Mouse (Mus musculus) CD4-positive naive resting alpha-beta T cell, adult 57 days (primary cell): ENCODE results near the gene Gm9774. TPM values are rescaled to one million over a fixed set of nuclear protein-coding genes. Genes with fewer than 3 reads are reported as not detected.

Experiments used
- total RNA-seq: library from RNA; stranded (reverse); gene quantifications from one replicate; pipeline ENCODE4 v1.2.4, GENCODE M21; 2023

Gm9774 gene
- total RNA-seq = 4.4 TPM

DNA sequence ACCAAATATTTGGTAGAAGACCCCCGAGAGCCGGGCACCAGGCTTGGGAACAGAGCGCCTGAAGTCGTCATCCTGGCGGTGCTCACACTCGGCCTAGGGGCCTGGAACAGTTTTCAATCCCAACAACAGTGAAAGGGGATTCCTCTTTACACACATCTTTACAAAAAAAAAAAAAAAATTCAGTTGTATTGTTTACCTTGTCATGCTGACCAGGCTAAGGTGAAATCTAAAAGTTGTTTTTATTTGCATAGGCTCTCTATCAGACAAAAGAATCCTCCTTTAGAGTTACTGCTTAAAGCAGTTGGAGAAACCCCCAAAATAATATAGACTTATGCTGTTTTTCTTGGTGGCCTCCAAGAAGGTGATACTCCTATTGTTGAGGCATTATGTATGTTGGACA lies at the start of gene Gm9774:
Gene Gm9774, minus strand, starts transcription at position 101 of the 400 bp plus-strand sequence.

DNA sequence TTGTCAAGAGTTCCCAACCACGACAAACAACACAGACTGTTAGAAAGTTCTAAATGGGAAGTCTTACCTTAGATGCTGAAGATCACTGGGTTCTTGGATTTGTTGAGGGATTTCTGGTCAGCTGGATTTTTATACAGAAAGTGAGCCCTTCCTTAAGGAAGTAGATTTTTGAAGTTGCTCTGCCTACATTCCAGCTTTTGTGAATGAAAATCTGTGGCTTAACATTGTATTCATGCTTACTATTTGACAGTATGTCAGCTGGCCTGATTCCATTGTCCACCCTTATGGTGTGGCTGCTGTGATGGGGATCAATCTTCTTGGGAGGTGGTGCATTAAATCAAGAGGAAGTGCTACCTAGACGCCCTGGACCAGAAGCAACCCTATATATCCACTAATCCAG lies 29.4 kb upstream of the Gm9774 start, which contains the start of gene Sprr3:
Gene Sprr3, minus strand, starts transcription at position 101 of the 400 bp plus-strand sequence.

DNA sequence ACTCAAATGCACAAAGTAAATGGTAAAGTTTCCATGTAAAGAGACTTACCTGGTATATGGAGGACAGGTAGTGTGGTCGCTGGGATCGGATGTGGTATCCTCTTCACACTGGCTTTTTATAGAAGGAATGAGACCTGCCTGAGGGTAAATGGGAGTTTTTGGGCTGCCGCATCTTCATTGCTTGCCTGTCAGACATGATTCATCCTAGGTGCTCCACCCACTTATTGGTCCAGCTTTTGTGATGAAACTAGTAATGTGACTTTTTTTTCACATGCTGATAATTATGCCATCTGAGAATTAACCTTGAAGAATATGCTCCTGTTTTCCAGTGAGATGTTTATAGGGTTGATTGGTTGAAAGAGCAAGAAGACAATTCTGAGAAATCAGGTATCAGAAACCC lies 9.5 kb upstream of the Gm9774 start, which contains the start of gene Sprr1b:
Gene Sprr1b, minus strand, starts transcription at position 101 of the 400 bp plus-strand sequence.

DNA sequence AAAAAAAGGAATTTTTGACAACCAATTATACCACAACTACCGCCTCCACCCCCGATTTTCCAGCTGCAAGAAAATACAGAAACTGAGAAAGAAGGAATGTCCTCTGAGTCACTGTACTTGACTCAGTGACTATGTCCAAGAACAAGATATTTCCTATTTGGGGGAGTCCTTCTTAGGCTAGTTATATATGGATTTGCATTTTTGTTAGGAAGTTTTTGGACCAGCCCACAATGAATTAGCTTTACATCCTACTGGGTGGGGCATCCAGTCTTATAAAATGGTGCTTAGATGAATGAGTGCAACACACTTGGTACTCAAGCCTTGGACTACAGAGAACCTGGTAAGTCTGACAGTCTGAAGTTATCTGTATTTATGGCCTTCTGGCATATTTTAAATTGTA lies 3.1 kb upstream of the Gm9774 start, which contains the start of gene Sprr2k:
Gene Sprr2k, plus strand, starts transcription at position 301 of the 400 bp plus-strand sequence.

DNA sequence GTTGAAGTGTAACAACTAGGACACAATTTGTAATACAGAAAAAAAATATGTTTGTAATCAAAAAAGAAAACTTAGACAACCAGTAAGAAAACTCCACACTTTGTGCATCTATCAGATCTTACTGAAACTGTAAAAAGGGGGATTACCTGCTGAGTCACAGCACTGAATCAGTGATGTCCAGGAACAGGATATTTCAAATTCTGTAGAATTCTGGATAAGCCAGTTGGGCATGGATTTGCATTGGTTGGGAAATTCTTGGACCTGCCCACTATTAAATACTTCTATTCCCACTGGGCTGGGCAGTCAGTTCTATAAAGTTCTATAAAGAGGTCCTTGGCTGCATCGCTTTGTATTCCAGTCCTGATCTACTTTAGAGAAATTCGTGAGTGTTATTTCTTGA lies 11.4 kb downstream of the Gm9774 start, which contains the start of gene Sprr2j-ps:
Gene Sprr2j-ps, plus strand, starts transcription at position 301 of the 400 bp plus-strand sequence.

DNA sequence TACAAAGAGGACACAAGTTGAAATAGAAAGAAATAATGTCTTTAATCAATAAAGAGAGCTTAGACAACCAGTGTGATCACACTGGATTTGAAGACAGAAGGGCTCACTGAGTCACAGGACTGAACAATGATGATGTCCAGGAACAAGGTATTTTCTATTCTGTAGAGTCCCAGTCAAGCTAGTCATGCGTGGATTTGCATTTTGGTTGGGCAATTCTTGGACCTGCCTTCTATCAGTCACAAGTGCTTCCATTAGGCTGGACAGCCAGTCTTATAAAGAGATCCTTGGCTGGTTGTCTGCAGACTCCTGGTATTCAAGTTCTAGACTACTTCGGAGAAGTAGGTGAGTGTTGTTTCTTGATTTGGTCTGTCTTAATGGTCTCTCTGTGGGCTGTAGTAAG lies 21.5 kb downstream of the Gm9774 start, which contains the start of gene Sprr2i:
Gene Sprr2i, plus strand, starts transcription at position 301 of the 400 bp plus-strand sequence.

DNA sequence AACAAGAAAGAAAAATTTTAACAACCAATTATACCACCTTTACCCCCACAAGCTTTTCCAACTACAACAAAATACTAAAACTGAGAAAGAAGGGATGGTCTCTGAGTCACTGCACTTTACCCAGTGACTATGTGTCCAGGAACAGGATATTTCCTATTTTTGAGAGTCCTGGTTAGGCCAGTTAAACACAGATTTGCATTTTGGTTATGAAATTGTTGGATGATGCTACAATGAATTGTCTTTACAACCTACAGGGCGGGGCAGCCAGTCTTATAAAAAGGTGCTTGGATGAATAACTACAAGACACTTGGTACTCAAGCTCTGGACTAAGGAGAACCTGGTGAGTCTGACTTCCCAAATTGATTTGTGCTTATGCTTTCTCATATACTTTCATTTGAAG lies 43.8 kb downstream of the Gm9774 start, which contains the start of gene Sprr2h:
Gene Sprr2h, plus strand, starts transcription at position 301 of the 400 bp plus-strand sequence.

Other genes starting within 250 kb of the Gm9774 start
- not detected for gene Sprr2a1, start 213.6 kb downstream of the Gm9774 start, total RNA-seq
- gene Sprr2a2, start 213.5 kb downstream of the Gm9774 start, total RNA-seq = not detected
- gene Sprr2a3, start 144.0 kb downstream of the Gm9774 start, total RNA-seq = not detected
- not detected for gene Sprr2b, start 112.8 kb downstream of the Gm9774 start, total RNA-seq
- not detected for gene Sprr2d, start 90.3 kb downstream of the Gm9774 start, total RNA-seq
- not detected for gene Sprr2e, start 77.3 kb downstream of the Gm9774 start, total RNA-seq
- not detected for gene Sprr2f, start 64.2 kb downstream of the Gm9774 start, total RNA-seq
- not detected for gene Sprr2h, start 43.7 kb downstream of the Gm9774 start, total RNA-seq
- gene Sprr2i, start 21.4 kb downstream of the Gm9774 start, total RNA-seq = not detected
- not detected for gene Sprr2j-ps, start 11.3 kb downstream of the Gm9774 start, total RNA-seq
- not detected for gene Sprr2k, start 3.2 kb upstream of the Gm9774 start, total RNA-seq
- not detected for gene Sprr1b, start 9.4 kb upstream of the Gm9774 start, total RNA-seq
- gene Sprr3, start 29.3 kb upstream of the Gm9774 start, total RNA-seq = not detected
- gene Sprr1a, start 56.5 kb upstream of the Gm9774 start, total RNA-seq = not detected
- not detected for gene Sprr4, start 71.1 kb upstream of the Gm9774 start, total RNA-seq
- gene 2310046K23Rik, start 105.1 kb upstream of the Gm9774 start, total RNA-seq = not detected
- gene Ivl, start 144.3 kb upstream of the Gm9774 start, total RNA-seq = not detected
- not detected for gene Smcp, start 159.6 kb upstream of the Gm9774 start, total RNA-seq
- gene 2210017I01Rik, start 178.1 kb upstream of the Gm9774 start, total RNA-seq = not detected
- gene Lce6a, start 192.2 kb upstream of the Gm9774 start, total RNA-seq = not detected
- not detected for gene Lce1a1, start 218.9 kb upstream of the Gm9774 start, total RNA-seq
- not detected for gene Lce1b, start 227.5 kb upstream of the Gm9774 start, total RNA-seq
- gene Lce1a2, start 240.9 kb upstream of the Gm9774 start, total RNA-seq = not detected
- not detected for gene Lce1c, start 249.8 kb upstream of the Gm9774 start, total RNA-seq